Mouse (Mus musculus) midbrain, postnatal 0 days (tissue): ENCODE data around the gene Tmem215. TPM values are rescaled to one million over a fixed set of nuclear protein-coding genes. Genes with fewer than 3 reads are reported as not detected.

Source experiments
- ATAC-seq: fragments of 200-750 bp; cut with Nextera tagmentation; 2 replicates; pipeline ENCODE4 v1.8.0; 2017; ENCODE audit warnings: moderate number of reproducible peaks, mild to moderate bottlenecking, moderate TSS enrichment, moderate library complexity; ENCODE audit not compliant: low FRiP score
- DNase-seq: peaks from one replicate; pipeline ENCODE4 v3.0.0-alpha.2; 2015; ENCODE audit warnings: low spot score
- H3K27ac ChIP-seq: fragments of 300-500 bp; sonication (generic); 2 replicates; pipeline ENCODE4 v1.5.1; 2014; ENCODE audit warnings: low read depth, mild to moderate bottlenecking, low read length, mixed read lengths
- H3K27me3 ChIP-seq: fragments of 300-500 bp; sonication (generic); 2 replicates; pipeline ENCODE4 v1.6.1; 2014; ENCODE audit warnings: low read length, control low read depth, mixed read lengths; ENCODE audit not compliant: insufficient read depth
- H3K36me3 ChIP-seq: fragments of 300-500 bp; sonication (generic); 2 replicates; pipeline ENCODE4 v1.6.1; 2014; ENCODE audit warnings: low read length, control low read depth, mixed read lengths; ENCODE audit not compliant: insufficient read depth
- H3K4me1 ChIP-seq: fragments of 300-500 bp; sonication (generic); 2 replicates; pipeline ENCODE4 v1.6.1; 2014; ENCODE audit warnings: mild to moderate bottlenecking, control low read depth, antibody characterized with exemption, low read length, mixed read lengths; ENCODE audit not compliant: insufficient read depth
- H3K4me2 ChIP-seq: fragments of 300-500 bp; sonication (generic); 2 replicates; pipeline ENCODE4 v1.6.1; 2014; ENCODE audit warnings: low read depth, mild to moderate bottlenecking, low read length, mixed read lengths; ENCODE audit not compliant: poor library complexity, severe bottlenecking
- H3K4me3 ChIP-seq: fragments of 300-500 bp; sonication (generic); 2 replicates; pipeline ENCODE4 v1.5.1; 2014; ENCODE audit warnings: low read depth, mild to moderate bottlenecking, low read length, moderate library complexity
- H3K9ac ChIP-seq: fragments of 300-500 bp; sonication (generic); replicated peaks from 2 replicates; pipeline ENCODE4 v1.6.1; 2014; ENCODE audit warnings: mild to moderate bottlenecking, low read length, moderate library complexity, mixed read lengths; ENCODE audit not compliant: poor library complexity, severe bottlenecking
- H3K9me3 ChIP-seq: fragments of 300-500 bp; sonication (generic); 2 replicates; pipeline ENCODE4 v1.6.1; 2016; ENCODE audit warnings: low read length, control low read depth
- CTCF ChIP-seq: IDR thresholded peaks from 2 replicates; pipeline ENCODE4 v1.5.1; 2016; ENCODE audit warnings: antibody characterized with exemption, mild to moderate bottlenecking
- WGBS: fragments of 180-500 bp; shearing (Covaris S2); extraction: QIAGEN DNeasy Blood & Tissue Kit; methylation state at CpG from one replicate; pipeline ENCODE4 v1.1.7; 2014; 5-methylcytosine and 5-hydroxymethylcytosine counted together
- polyA plus RNA-seq: library from polyadenylated mRNA; unstranded; fragments of >200 nt; fragmentation: Nextera tagmentation; extraction: Ambion mirVana; gene quantifications from 2 replicates; pipeline ENCODE4 v1.2.1, GENCODE M21; 2015
- total RNA-seq: library from RNA; depleted of rRNA; stranded (reverse); fragments of >200 nt; gene quantifications from 2 replicates; pipeline ENCODE4 v1.2.3, GENCODE M21; 2014; rRNA removed

Tmem215 gene
- total and polyA plus RNA-seq, 2 experiments from 2014 or later = 0.88 to 2.1 TPM

GRCm38 (mm10) chr4:40499812-40500591 is 28.0 kb downstream of the Tmem215 start:
- no peaks in the 10 kb centered on the region for H3K27me3 ChIP-seq
- no peak overlapping the region for H3K4me2 ChIP-seq
- H3K9me3 ChIP-seq = no peaks in the 10 kb centered on the region
- H3K36me3 ChIP-seq = no peaks in the 10 kb centered on the region
- no peak overlapping the region for H3K4me3 ChIP-seq
- 72% methylated on average over 11 of the region's 11 CpGs for WGBS
- no peak overlapping the region for H3K27ac ChIP-seq
- ATAC-seq = no peak
- H3K4me1 ChIP-seq = no peaks in the 10 kb centered on the region
- DNase-seq = peak; percentile 51
- TF ChIP-seq CTCF = no peak
- H3K9ac ChIP-seq = no peak overlapping the region

DNA sequence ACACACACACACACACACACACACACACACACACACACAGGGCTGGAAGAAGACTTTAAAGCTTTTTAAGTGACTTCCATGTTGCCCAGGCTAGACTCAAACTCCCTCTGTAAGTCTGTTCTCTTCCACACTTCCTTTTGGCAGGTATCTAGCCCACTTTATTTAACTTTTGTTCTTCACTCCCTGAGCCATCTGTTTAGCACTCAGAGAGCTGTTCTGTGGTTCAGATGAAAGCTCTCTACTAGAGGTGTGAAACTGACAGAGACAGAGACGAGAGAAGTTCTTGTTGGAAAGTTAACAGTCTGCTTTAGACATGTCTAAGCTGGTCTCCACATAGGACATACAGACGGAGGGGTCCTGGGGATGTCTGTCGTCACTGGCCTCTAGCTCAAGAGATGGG is 30.5 kb downstream of the Tmem215 start:
- DNase-seq (no peak), ATAC-seq (no peak)
- Histone ChIP-seq H3K27ac (no peak overlapping the region), H3K27me3 (no peaks in the 10 kb centered on the region), H3K4me3 (no peak overlapping the region), H3K36me3 (no peaks in the 10 kb centered on the region), H3K9me3 (no peaks in the 10 kb centered on the region), H3K9ac (no peak overlapping the region), H3K4me2 (no peak overlapping the region), H3K4me1 (no peaks in the 10 kb centered on the region)
- WGBS = 86% methylated on average over 3 of the region's 3 CpGs
- TF ChIP-seq CTCF = no peak

- H3K36me3 ChIP-seq = no peaks in the 10 kb centered on the region
- no peak for TF ChIP-seq CTCF
- peaks cover 3% of the 10 kb centered on the region; the same call in 1 of the 2 replicates for H3K4me1 ChIP-seq
- 36% methylated on average over 16 of the region's 16 CpGs for WGBS
- peak overlapping the region; percentile 13; the same call in 1 of the 2 replicates for H3K4me2 ChIP-seq
- no peaks in the 10 kb centered on the region for H3K9me3 ChIP-seq
- ATAC-seq (peak; percentile 49; the same call in 1 of the 2 replicates), DNase-seq (no peak)
- H3K27ac ChIP-seq = no peak overlapping the region
- no peak overlapping the region; the same call in 1 of the 2 replicates for H3K9ac ChIP-seq
- no peaks in the 10 kb centered on the region for H3K27me3 ChIP-seq
- no peak overlapping the region for H3K4me3 ChIP-seq
These were observed 37.6 kb downstream of the Tmem215 start for GRCm38 (mm10) chr4:40509534-40509933.

DNA sequence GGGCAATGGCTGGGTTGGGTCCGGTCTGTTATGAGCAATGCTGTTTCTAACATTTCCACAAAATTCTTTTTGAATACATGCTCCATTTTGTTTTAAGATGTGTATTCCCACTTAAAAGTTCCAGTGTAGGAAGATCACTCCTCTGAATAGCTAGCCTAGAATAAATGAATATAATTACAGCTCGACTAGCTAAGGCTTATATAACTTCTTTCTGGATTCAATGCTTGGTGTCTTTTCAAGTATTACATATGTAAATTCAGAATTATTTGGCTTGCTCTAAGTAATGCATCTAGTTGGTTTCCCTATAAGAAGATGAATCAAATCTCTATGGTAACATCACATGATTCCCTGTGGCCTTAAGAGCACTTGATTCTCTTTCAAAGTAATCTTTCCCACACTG is 41.3 kb downstream of the Tmem215 start:
- Histone ChIP-seq H3K27ac (no peak overlapping the region), H3K9me3 (no peaks in the 10 kb centered on the region), H3K4me2 (no peak overlapping the region), H3K36me3 (no peaks in the 10 kb centered on the region), H3K9ac (no peak overlapping the region), H3K4me3 (no peak overlapping the region), H3K4me1 (peaks cover 3% of the 10 kb centered on the region; the same call in 1 of the 2 replicates), H3K27me3 (no peaks in the 10 kb centered on the region)
- 78% methylated on average over 2 of the region's 2 CpGs for WGBS
- no peak for TF ChIP-seq CTCF
- ATAC-seq = no peak
- DNase-seq = no peak

GRCm38 (mm10) chr4:40518545-40519324 is 46.8 kb downstream of the Tmem215 start:
- no peak overlapping the region for H3K4me2 ChIP-seq
- no peaks in the 10 kb centered on the region for H3K36me3 ChIP-seq
- no peaks in the 10 kb centered on the region for H3K27me3 ChIP-seq
- ATAC-seq (no peak), DNase-seq (no peak)
- peaks cover 5% of the 10 kb centered on the region; the same call in 1 of the 2 replicates for H3K9me3 ChIP-seq
- no peak overlapping the region for H3K9ac ChIP-seq
- no peak overlapping the region for H3K27ac ChIP-seq
- no peak overlapping the region for H3K4me3 ChIP-seq
- no peaks in the 10 kb centered on the region for H3K4me1 ChIP-seq
- WGBS = 91% methylated on average over 14 of the region's 14 CpGs
- no peak for TF ChIP-seq CTCF

Other genes starting within 250 kb of the Tmem215 start
- gene Ddx58, start 232.4 kb upstream of the Tmem215 start, total RNA-seq = 5.0 and 6.4 TPM in 2 replicates
- gene Ddx58, start 232.4 kb upstream of the Tmem215 start, polyA plus RNA-seq = 3.0 and 3.3 TPM in 2 replicates
- gene Smim27, start 202.6 kb upstream of the Tmem215 start, total RNA-seq = 0.71 and 3.0 TPM in 2 replicates
- 13.9 and 18.8 TPM in 2 replicates for gene Smim27, start 202.6 kb upstream of the Tmem215 start, polyA plus RNA-seq
- 24.4 and 25.3 TPM in 2 replicates for gene Topors, start 202.3 kb upstream of the Tmem215 start, total RNA-seq
- 25.9 and 29.9 TPM in 2 replicates for gene Topors, start 202.3 kb upstream of the Tmem215 start, polyA plus RNA-seq
- gene Ndufb6, start 192.8 kb upstream of the Tmem215 start, total RNA-seq = 129 and 174 TPM in 2 replicates
- gene Ndufb6, start 192.8 kb upstream of the Tmem215 start, polyA plus RNA-seq = 399 and 439 TPM in 2 replicates
- gene Aptx, start 231.0 kb downstream of the Tmem215 start, total RNA-seq = 17.3 and 18.4 TPM in 2 replicates
- 31.3 and 34.6 TPM in 2 replicates for gene Aptx, start 231.0 kb downstream of the Tmem215 start, polyA plus RNA-seq
- 104 and 140 TPM in 2 replicates for gene Dnaja1, start 250.0 kb downstream of the Tmem215 start, total RNA-seq
- 585 and 650 TPM in 2 replicates for gene Dnaja1, start 250.0 kb downstream of the Tmem215 start, polyA plus RNA-seq